Mouse (Mus musculus) bone marrow, adult 2 months (tissue): ENCODE measurements around the gene Gabarap.
A peak's percentile ranks its signal among the peaks of the same experiment; 100 is the strongest.

Source experiments
- CTCF ChIP-seq: fragments of 200-500 bp; IDR thresholded peaks from 2 replicates; pipeline ENCODE4 v1.5.1; 2011; ENCODE audit warnings: low read length, control low read depth; ENCODE audit not compliant: control insufficient read depth, insufficient read depth
- POLR2A ChIP-seq: fragments of 200-500 bp; IDR thresholded peaks from 2 replicates; pipeline ENCODE4 v1.6.1; 2011; ENCODE audit warnings: low read depth, mild to moderate bottlenecking, control low read depth, low read length, borderline replicate concordance; ENCODE audit not compliant: control insufficient read depth

DNA sequence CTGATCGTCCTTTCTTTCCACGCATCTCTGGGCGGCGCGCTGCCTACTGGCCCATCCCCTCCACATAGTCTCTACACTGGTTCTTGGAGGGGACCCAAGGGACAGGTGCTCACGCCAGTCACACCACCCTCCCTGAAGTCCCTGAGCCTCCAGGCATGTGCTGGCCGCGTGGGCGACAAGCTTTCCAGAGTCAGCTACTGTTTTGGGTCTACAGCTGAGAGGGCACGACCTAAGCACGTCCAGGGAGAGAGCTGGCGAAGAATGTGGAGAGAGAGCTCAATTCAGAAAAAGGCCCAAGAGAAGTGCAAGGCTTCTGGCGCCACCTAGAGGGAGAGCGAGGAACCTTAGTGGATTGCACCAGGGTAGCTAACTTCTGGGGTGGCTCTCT is 42.2 kb upstream of the Gabarap start:
- TF ChIP-seq CTCF (peak; percentile 97), POLR2A (no peak)
